Mouse (Mus musculus) embryonic facial prominence, embryonic 11.5 days (tissue): ENCODE data around the gene Abca8a. TPM values are rescaled to one million over a fixed set of nuclear protein-coding genes. Genes with fewer than 3 reads are reported as not detected.

ENCODE experiments used
- ATAC-seq: fragments of 200-750 bp; cut with Nextera tagmentation; replicated peaks from 2 replicates; pipeline ENCODE4 v1.8.0; 2017; ENCODE audit warnings: low read depth; ENCODE audit not compliant: insufficient number of reproducible peaks, low FRiP score, low TSS enrichment
- DNase-seq: peaks from one replicate; pipeline ENCODE4 v3.0.0-alpha.2; 2015; ENCODE audit warnings: low spot score
- H3K27ac ChIP-seq: fragments of 300-500 bp; sonication (generic); replicated peaks from 2 replicates; pipeline ENCODE4 v1.5.1; 2014; ENCODE audit warnings: mild to moderate bottlenecking, low read depth, low read length, control low read depth
- H3K27me3 ChIP-seq: fragments of 300-500 bp; sonication (generic); 2 replicates; pipeline ENCODE4 v1.6.1; 2014; ENCODE audit warnings: mild to moderate bottlenecking, low read length, moderate library complexity, mixed read lengths; ENCODE audit not compliant: control insufficient read depth, insufficient read depth
- H3K36me3 ChIP-seq: fragments of 300-500 bp; sonication (generic); replicated peaks from 2 replicates; pipeline ENCODE4 v1.6.1; 2014; ENCODE audit warnings: low read depth, mild to moderate bottlenecking, low read length, moderate library complexity, mixed read lengths; ENCODE audit not compliant: control insufficient read depth, insufficient read depth
- H3K4me1 ChIP-seq: fragments of 300-500 bp; sonication (generic); 2 replicates; pipeline ENCODE4 v1.6.1; 2014; ENCODE audit warnings: low read length, mixed read lengths; ENCODE audit not compliant: control insufficient read depth, insufficient read depth
- H3K4me2 ChIP-seq: fragments of 300-500 bp; sonication (generic); 2 replicates; pipeline ENCODE4 v1.6.1; 2014; ENCODE audit warnings: low read depth, mild to moderate bottlenecking, control low read depth, low read length, moderate library complexity
- H3K4me3 ChIP-seq: fragments of 300-500 bp; sonication (generic); 2 replicates; pipeline ENCODE4 v1.5.1; 2014; ENCODE audit warnings: low read depth, low read length, control low read depth
- H3K9ac ChIP-seq: fragments of 300-500 bp; sonication (generic); replicated peaks from 2 replicates; pipeline ENCODE4 v1.6.1; 2014; ENCODE audit warnings: mild to moderate bottlenecking, control low read depth, low read length
- H3K9me3 ChIP-seq: fragments of 300-500 bp; sonication (generic); replicated peaks from 2 replicates; pipeline ENCODE4 v1.6.1; 2016; ENCODE audit warnings: mild to moderate bottlenecking, low read length, inconsistent platforms, mixed read lengths; ENCODE audit not compliant: control insufficient read depth
- WGBS: fragments of 180-500 bp; shearing (Covaris S2); extraction: QIAGEN DNeasy Blood & Tissue Kit; methylation state at CpG from one replicate; pipeline ENCODE4 v1.1.7; 2014; 5-methylcytosine and 5-hydroxymethylcytosine counted together
- polyA plus RNA-seq: library from polyadenylated mRNA; unstranded; fragments of >200 nt; fragmentation: Nextera tagmentation; extraction: Ambion mirVana; gene quantifications from 2 replicates; pipeline ENCODE4 v1.2.1, GENCODE M21; 2014

The Abca8a gene
- polyA plus RNA-seq, 1 experiment from 2014 or later, result not detected

DNA sequence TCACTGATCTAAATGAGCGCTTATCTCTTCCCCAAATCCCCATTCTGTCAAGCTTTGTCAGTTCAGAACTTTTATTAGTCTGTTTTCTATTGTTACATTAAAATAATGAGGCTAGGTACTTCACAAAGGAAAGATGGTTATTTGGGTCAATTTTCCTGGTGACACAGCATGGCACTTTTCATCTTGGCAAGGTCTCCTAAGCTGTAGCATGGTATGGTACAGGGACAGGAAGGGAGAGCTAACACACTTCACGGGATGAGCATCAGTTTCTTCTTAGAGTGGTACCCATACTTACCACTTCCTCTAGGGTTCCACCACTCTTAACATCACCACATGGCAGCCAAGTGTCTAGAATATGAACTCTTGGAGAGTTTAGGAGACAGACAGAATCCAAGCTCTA is 113.9 kb downstream of the Abca8a start:
- no peak for ATAC-seq
- Histone ChIP-seq H3K27ac (no peak overlapping the region), H3K27me3 (no peaks in the 10 kb centered on the region), H3K4me3 (no peak overlapping the region), H3K9me3 (no peaks in the 10 kb centered on the region), H3K9ac (no peak overlapping the region), H3K4me1 (no peaks in the 10 kb centered on the region), H3K36me3 (no peaks in the 10 kb centered on the region), H3K4me2 (no peak overlapping the region)
- no peak for DNase-seq
- 97% methylated on average over 2 of the region's 2 CpGs for WGBS

Other genes starting within 250 kb of the Abca8a start
- 0.72 and 0.74 TPM in 2 replicates for gene Abca8b, start 100.1 kb downstream of the Abca8a start, polyA plus RNA-seq
- 2.4 and 2.6 TPM in 2 replicates for gene Abca9, start 72.2 kb upstream of the Abca8a start, polyA plus RNA-seq
- 0.24 and 0.25 TPM in 2 replicates for gene Abca6, start 155.8 kb upstream of the Abca8a start, polyA plus RNA-seq
- 4.7 and 4.8 TPM in 2 replicates for gene Abca5, start 241.7 kb upstream of the Abca8a start, polyA plus RNA-seq